Mouse (Mus musculus) bone marrow, adult 2 months (tissue): Measurements from ENCODE around the gene Prickle2.

Source experiments
- CTCF ChIP-seq: fragments of 200-500 bp; IDR thresholded peaks from 2 replicates; pipeline ENCODE4 v1.5.1; 2011; ENCODE audit warnings: low read length, control low read depth; ENCODE audit not compliant: control insufficient read depth, insufficient read depth
- POLR2A ChIP-seq: fragments of 200-500 bp; IDR thresholded peaks from 2 replicates; pipeline ENCODE4 v1.6.1; 2011; ENCODE audit warnings: low read depth, mild to moderate bottlenecking, control low read depth, low read length, borderline replicate concordance; ENCODE audit not compliant: control insufficient read depth

- TF ChIP-seq CTCF = no peak
- no peak for TF ChIP-seq POLR2A
Measured at GRCm38 (mm10) chr6:92596340-92596739, 109.6 kb downstream of the Prickle2 start.
